Mouse (Mus musculus): ENCODE data around the gene Atp8a2. TPM values are rescaled to one million over a fixed set of nuclear protein-coding genes. Genes with fewer than 3 reads are reported as not detected.
"Not testable (repeated sequence)": the region's sequence is repeated elsewhere in the genome, so short reads cannot be mapped to it uniquely, and the experiment has no call there.

Gene Atp8a2
- total RNA-seq, 1 experiment, result 0.62 TPM

DNA sequence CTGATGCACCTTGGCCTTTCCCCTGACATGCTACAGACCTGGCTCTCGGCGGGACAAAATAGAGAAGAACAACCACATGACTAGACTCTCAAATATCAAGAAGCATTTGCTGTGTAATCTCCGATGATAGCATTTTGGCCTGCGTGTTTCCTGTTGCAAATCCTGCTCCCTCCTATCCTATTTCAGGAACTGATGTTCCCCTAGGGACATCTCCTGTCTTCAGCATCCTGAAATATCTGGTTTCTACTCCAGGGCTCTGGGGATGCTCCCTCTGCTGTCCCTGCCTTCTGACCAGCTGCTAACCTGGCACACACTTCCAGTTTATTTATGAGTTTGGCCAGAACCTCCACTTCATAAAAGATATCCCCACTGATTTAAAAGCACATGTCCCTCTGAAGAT, 470.0 kb downstream of the Atp8a2 start:
- Histone ChIP-seq H3K36me3 (ENCODE audit: control insufficient read depth, insufficient read depth, low read length, poor library complexity, severe bottlenecking) (no peaks in the 10 kb centered on the region), H3K4me3 (ENCODE audit: insufficient read depth in 1 of 2, low read depth in 1 of 2, low read length in 2 of 2, poor library complexity in 1 of 2, severe bottlenecking in 1 of 2) (no peak overlapping the region), H3K27ac (ENCODE audit: insufficient read depth, low read depth, low read length, poor library complexity, severe bottlenecking) (no peak overlapping the region), H3K9ac (ENCODE audit: insufficient read depth, low read depth, low read length, poor library complexity, severe bottlenecking) (no peak overlapping the region), H3K4me1 (ENCODE audit: control insufficient read depth in 2 of 2, insufficient read depth in 2 of 2, low read length in 2 of 2, poor library complexity in 1 of 2) (peaks cover 1 to 2% of the 10 kb centered on the region in 2 experiments; a peak in 2 of 4 replicates), H3K9me3 (ENCODE audit: control insufficient read depth, insufficient read depth, low read depth, low read length) (no peaks in the 10 kb centered on the region)
- in situ Hi-C loops (cut with MboI; ENCODE audit: low sequenced_read_pairs in 2 of 2, unreplicated experiment in 2 of 2), result no loop called here
- TF ChIP-seq CHD2 (IDR thresholded peaks at IDR 0.05; ENCODE audit: low read depth, low read length), result no peak
- no peak for DNase-seq (ENCODE audit: low read depth, low spot score)

DNA sequence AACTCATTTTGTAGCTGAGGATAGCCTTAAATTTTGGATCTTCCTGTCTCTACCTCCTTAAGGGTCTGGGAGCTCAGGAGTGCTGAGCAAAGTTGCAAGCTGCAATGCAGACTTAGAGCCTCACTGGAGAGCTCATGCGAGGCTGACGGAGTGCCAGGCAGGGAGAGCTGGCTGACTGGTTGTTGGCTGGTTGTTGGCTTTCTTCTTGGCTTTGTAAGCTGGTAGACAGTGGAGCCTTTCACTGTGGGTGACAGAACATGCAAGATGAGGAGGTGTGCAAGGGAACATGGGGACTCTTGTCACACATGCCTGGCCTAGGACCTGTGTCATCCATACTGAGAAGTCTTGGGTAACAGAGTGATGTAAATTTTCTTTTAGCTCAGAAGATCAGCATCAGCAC, 473.8 kb downstream of the Atp8a2 start:
- no peak overlapping the region for H3K27ac ChIP-seq (ENCODE audit: insufficient read depth, low read depth, low read length, poor library complexity, severe bottlenecking)
- DNase-seq (ENCODE audit: low read depth, low spot score), result no peak
- H3K4me3 ChIP-seq (ENCODE audit: insufficient read depth in 1 of 2, low read depth in 1 of 2, low read length in 2 of 2, poor library complexity in 1 of 2, severe bottlenecking in 1 of 2), result no peak overlapping the region
- in situ Hi-C loops (cut with MboI; ENCODE audit: low sequenced_read_pairs in 2 of 2, unreplicated experiment in 2 of 2), result no loop called here
- TF ChIP-seq CHD2 (IDR thresholded peaks at IDR 0.05; ENCODE audit: low read depth, low read length) (no peak), ZNF384 (IDR thresholded peaks at IDR 0.05; ENCODE audit: low read depth, low read length) (no peak), HCFC1 (IDR thresholded peaks at IDR 0.05; ENCODE audit: borderline replicate concordance, insufficient read depth, low read length) (no peak), MAFK (IDR thresholded peaks at IDR 0.05; ENCODE audit: insufficient read depth, low read depth, low read length) (no peak), ZC3H11A (IDR thresholded peaks at IDR 0.05; ENCODE audit: borderline replicate concordance, low read depth, low read length) (no peak)
- no peaks in the 10 kb centered on the region for H3K36me3 ChIP-seq (ENCODE audit: control insufficient read depth, insufficient read depth, low read length, poor library complexity, severe bottlenecking)
- H3K4me1 ChIP-seq (ENCODE audit: control insufficient read depth in 2 of 2, insufficient read depth in 2 of 2, low read length in 2 of 2, poor library complexity in 1 of 2), result no peaks in the 10 kb centered on the region
- H3K9ac ChIP-seq (ENCODE audit: insufficient read depth, low read depth, low read length, poor library complexity, severe bottlenecking), result no peak overlapping the region
- no peaks in the 10 kb centered on the region for H3K9me3 ChIP-seq (ENCODE audit: control insufficient read depth, insufficient read depth, low read depth, low read length)

DNA sequence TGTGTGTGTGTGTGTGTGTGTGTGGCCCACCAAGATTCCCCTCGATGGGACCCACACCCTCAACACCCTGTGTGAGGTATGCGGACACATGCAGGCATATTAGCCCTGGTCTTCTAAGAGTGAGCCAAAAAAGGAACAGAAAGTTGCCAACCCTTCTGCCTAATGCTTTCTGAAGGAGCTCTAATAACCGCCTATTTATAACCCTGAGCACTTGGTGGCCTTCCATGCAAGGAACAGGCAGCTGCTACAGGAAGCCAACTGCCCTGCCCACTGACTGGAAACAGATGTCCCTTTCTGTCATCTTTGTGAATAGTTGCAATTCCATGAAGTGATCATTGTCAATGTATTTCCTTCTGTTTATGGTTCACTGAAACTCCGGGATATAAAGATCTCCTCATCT, 475.0 kb downstream of the Atp8a2 start:
- Histone ChIP-seq H3K9me3 (ENCODE audit: control insufficient read depth, insufficient read depth, low read depth, low read length) (no peaks in the 10 kb centered on the region), H3K9ac (ENCODE audit: insufficient read depth, low read depth, low read length, poor library complexity, severe bottlenecking) (no peak overlapping the region), H3K36me3 (ENCODE audit: control insufficient read depth, insufficient read depth, low read length, poor library complexity, severe bottlenecking) (no peaks in the 10 kb centered on the region), H3K27ac (ENCODE audit: insufficient read depth, low read depth, low read length, poor library complexity, severe bottlenecking) (no peak overlapping the region), H3K4me3 (ENCODE audit: insufficient read depth in 1 of 2, low read depth in 1 of 2, low read length in 2 of 2, poor library complexity in 1 of 2, severe bottlenecking in 1 of 2) (no peak overlapping the region), H3K4me1 (ENCODE audit: control insufficient read depth in 2 of 2, insufficient read depth in 2 of 2, low read length in 2 of 2, poor library complexity in 1 of 2) (no peaks in the 10 kb centered on the region)
- TF ChIP-seq HCFC1 (IDR thresholded peaks at IDR 0.05; ENCODE audit: borderline replicate concordance, insufficient read depth, low read length), result no peak
- TF ChIP-seq ZNF384 (IDR thresholded peaks at IDR 0.05; ENCODE audit: low read depth, low read length), result no peak
- no peak for TF ChIP-seq MAFK (IDR thresholded peaks at IDR 0.05; ENCODE audit: insufficient read depth, low read depth, low read length)
- no peak for TF ChIP-seq ZC3H11A (IDR thresholded peaks at IDR 0.05; ENCODE audit: borderline replicate concordance, low read depth, low read length)
- TF ChIP-seq CHD2 (IDR thresholded peaks at IDR 0.05; ENCODE audit: low read depth, low read length), result no peak
- in situ Hi-C loops (cut with MboI; ENCODE audit: low sequenced_read_pairs in 2 of 2, unreplicated experiment in 2 of 2), result no loop called here
- no peak for DNase-seq (ENCODE audit: low read depth, low spot score)

DNA sequence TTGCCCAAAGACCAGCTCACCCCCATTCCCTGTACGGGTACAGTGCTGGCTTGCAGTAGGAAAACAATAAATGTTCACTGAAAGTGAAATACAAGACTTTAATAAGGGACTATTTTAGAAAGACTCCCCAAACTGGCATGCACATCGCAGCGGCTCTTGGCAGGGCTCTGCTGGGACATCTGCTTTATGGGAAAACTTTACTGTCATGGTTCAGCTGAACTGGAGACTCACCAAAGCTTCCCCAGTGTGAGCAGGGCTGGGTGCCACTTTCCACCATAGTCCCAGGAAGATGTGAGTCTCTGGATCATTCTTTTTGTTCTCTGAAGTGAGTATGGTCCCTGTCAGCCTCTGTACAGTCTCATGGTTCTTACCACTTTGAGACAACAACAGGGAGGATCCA, 475.6 kb downstream of the Atp8a2 start:
- Histone ChIP-seq H3K4me3 (ENCODE audit: insufficient read depth in 1 of 2, low read depth in 1 of 2, low read length in 2 of 2, poor library complexity in 1 of 2, severe bottlenecking in 1 of 2) (no peak overlapping the region), H3K9ac (ENCODE audit: insufficient read depth, low read depth, low read length, poor library complexity, severe bottlenecking) (no peak overlapping the region), H3K4me1 (ENCODE audit: control insufficient read depth in 2 of 2, insufficient read depth in 2 of 2, low read length in 2 of 2, poor library complexity in 1 of 2) (no peaks in the 10 kb centered on the region), H3K27ac (ENCODE audit: insufficient read depth, low read depth, low read length, poor library complexity, severe bottlenecking) (no peak overlapping the region), H3K9me3 (ENCODE audit: control insufficient read depth, insufficient read depth, low read depth, low read length) (no peaks in the 10 kb centered on the region), H3K36me3 (ENCODE audit: control insufficient read depth, insufficient read depth, low read length, poor library complexity, severe bottlenecking) (no peaks in the 10 kb centered on the region)
- DNase-seq (ENCODE audit: low read depth, low spot score), result no peak
- in situ Hi-C loops (cut with MboI; ENCODE audit: low sequenced_read_pairs in 2 of 2, unreplicated experiment in 2 of 2), result no loop called here
- TF ChIP-seq MAFK (IDR thresholded peaks at IDR 0.05; ENCODE audit: insufficient read depth, low read depth, low read length), result no peak
- no peak for TF ChIP-seq ZC3H11A (IDR thresholded peaks at IDR 0.05; ENCODE audit: borderline replicate concordance, low read depth, low read length)
- no peak for TF ChIP-seq ZNF384 (IDR thresholded peaks at IDR 0.05; ENCODE audit: low read depth, low read length)
- TF ChIP-seq HCFC1 (IDR thresholded peaks at IDR 0.05; ENCODE audit: borderline replicate concordance, insufficient read depth, low read length), result no peak
- TF ChIP-seq CHD2 (IDR thresholded peaks at IDR 0.05; ENCODE audit: low read depth, low read length), result no peak

DNA sequence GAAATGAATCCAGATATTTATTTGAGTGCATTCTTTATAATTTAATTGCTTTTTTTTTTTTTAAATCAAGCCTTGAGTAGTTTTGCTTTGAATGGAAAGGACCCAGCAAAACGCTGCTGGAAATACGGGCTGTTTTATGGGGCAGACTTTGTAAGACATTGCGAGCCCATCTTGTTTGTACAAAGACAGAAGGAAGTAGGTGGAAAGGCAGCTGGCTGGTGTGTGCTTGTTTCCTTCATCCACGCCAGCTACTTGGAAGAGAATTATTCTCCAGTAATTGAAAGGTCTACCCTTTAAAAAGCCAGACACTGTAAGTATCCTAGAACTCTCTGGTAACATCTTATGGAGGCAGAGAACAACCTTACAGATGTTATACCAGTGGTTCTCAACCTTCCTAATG, 476.6 kb downstream of the Atp8a2 start:
- TF ChIP-seq HCFC1 (IDR thresholded peaks at IDR 0.05; ENCODE audit: borderline replicate concordance, insufficient read depth, low read length) (no peak), MAFK (IDR thresholded peaks at IDR 0.05; ENCODE audit: insufficient read depth, low read depth, low read length) (no peak), CHD2 (IDR thresholded peaks at IDR 0.05; ENCODE audit: low read depth, low read length) (no peak), ZNF384 (IDR thresholded peaks at IDR 0.05; ENCODE audit: low read depth, low read length) (no peak), ZC3H11A (IDR thresholded peaks at IDR 0.05; ENCODE audit: borderline replicate concordance, low read depth, low read length) (no peak)
- Histone ChIP-seq H3K4me3 (ENCODE audit: insufficient read depth in 1 of 2, low read depth in 1 of 2, low read length in 2 of 2, poor library complexity in 1 of 2, severe bottlenecking in 1 of 2) (no peak overlapping the region), H3K9me3 (ENCODE audit: control insufficient read depth, insufficient read depth, low read depth, low read length) (no peaks in the 10 kb centered on the region), H3K27ac (ENCODE audit: insufficient read depth, low read depth, low read length, poor library complexity, severe bottlenecking) (no peak overlapping the region), H3K36me3 (ENCODE audit: control insufficient read depth, insufficient read depth, low read length, poor library complexity, severe bottlenecking) (no peaks in the 10 kb centered on the region), H3K9ac (ENCODE audit: insufficient read depth, low read depth, low read length, poor library complexity, severe bottlenecking) (no peak overlapping the region), H3K4me1 (ENCODE audit: control insufficient read depth in 2 of 2, insufficient read depth in 2 of 2, low read length in 2 of 2, poor library complexity in 1 of 2) (no peaks in the 10 kb centered on the region)
- no peak for DNase-seq (ENCODE audit: low read depth, low spot score)
- in situ Hi-C loops (cut with MboI; ENCODE audit: low sequenced_read_pairs in 2 of 2, unreplicated experiment in 2 of 2), result no loop called here

DNA sequence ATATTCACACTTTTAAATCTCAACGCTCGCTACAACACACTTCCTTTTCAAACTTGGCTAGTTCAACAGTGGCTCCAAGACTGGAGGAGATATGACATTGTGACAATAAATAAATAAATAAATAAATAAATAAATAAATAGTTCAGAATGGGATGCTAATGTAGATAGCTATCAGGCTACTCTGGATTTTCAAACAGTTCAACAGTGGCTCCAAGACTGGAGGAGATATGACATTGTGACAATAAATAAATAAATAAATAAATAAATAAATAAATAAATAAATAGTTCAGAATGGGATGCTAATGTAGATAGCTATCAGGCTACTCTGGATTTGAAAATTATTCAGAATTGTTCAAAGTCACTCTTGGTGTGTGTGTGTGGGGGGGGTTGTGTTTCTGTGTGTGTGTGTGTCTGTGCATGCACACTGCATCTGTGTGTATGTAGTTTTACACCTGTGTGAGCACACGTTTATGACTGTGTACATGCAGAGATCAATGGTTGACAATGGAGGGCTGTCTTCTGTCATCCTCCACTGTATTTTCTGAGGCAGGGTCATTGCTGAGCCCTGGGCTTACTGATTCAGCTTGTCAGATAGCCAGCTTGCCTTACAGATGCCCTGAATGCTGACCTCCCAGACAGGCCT, 480.4 kb downstream of the Atp8a2 start:
- H3K27ac ChIP-seq (ENCODE audit: insufficient read depth, low read depth, low read length, poor library complexity, severe bottlenecking); DNase-seq (ENCODE audit: low read depth, low spot score); H3K4me3 ChIP-seq (ENCODE audit: insufficient read depth in 1 of 2, low read depth in 1 of 2, low read length in 2 of 2, poor library complexity in 1 of 2, severe bottlenecking in 1 of 2); H3K4me1 ChIP-seq (ENCODE audit: control insufficient read depth in 2 of 2, insufficient read depth in 2 of 2, low read length in 2 of 2, poor library complexity in 1 of 2); H3K9me3 ChIP-seq (ENCODE audit: control insufficient read depth, insufficient read depth, low read depth, low read length); H3K36me3 ChIP-seq (ENCODE audit: control insufficient read depth, insufficient read depth, low read length, poor library complexity, severe bottlenecking); in situ Hi-C loops (cut with MboI; ENCODE audit: low sequenced_read_pairs in 2 of 2, unreplicated experiment in 2 of 2); H3K9ac ChIP-seq (ENCODE audit: insufficient read depth, low read depth, low read length, poor library complexity, severe bottlenecking): not testable (repeated sequence)
